Mouse (Mus musculus): ENCODE results near the gene Higd1c.
"Not testable (repeated sequence)": the region's sequence is repeated elsewhere in the genome, so short reads cannot be mapped to it uniquely, and the experiment has no call there.

The Higd1c gene

GRCm38 (mm10) chr15:100413306-100413705 lies 49.0 kb downstream of the Higd1c start:
- DNase-seq = no peak

DNA sequence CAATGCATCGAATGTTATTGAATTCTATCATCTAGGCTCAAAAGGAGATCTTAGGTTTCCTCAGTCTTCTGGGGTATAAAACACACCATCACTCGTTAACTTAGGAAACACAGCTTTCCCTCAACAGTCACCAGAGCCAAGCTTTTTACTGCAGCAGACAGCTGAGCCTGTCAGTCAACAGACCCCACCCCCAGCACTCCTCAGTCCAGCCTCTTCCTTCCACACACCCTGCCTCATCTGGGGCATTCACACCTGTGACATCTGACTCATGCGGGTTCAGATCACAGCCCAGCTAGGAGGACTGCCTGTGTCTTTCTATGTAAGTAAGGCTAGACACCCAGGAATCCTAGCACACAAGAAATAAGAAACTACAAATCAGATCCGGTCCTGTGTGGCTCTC lies 49.7 kb downstream of the Higd1c start:
- peak; percentile 61 to 74 for DNase-seq

GRCm38 (mm10) chr15:100414942-100415341 lies 50.6 kb downstream of the Higd1c start:
- no peak for DNase-seq

DNA sequence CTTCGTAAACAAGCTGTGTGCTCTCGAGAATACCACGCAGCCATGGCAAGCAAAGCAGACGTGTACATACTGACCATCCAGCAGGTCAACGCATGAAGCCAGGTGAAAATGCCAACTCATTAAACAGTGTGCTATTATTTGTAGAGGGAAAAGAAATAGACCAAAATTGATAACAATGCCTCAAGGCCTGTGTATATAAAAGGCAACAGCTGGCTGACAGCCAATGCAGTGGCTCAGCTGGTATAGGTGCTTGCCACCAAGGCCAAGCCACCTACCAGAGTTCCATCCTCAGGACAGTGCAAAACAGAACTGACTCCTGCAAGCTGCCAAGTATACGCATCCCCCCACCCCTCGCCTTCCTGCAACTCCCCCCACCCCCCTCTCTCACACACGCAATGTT lies 51.3 kb downstream of the Higd1c start:
- DNase-seq = no peak

GRCm38 (mm10) chr15:100417854-100418450 lies 53.6 kb downstream of the Higd1c start:
- DNase-seq = no peak

DNA sequence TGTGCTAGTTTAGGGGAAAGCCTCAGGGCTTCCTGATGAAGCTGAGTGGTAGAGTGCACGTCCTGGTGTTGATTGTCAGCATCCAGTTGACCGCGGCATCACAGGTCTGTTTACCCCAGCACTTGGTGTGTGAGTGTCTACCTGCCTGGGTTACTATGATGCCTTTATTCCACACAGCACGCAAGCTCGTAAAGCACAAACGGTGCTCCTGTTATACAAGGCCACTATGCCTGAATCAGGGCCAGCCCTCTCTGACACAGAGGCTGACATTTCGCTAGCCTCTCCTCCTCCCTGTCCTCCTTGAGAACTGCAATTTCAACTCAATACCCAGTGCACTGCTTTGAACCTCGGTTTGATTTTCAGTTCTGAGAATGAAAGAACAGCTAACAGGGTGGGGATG lies 55.0 kb downstream of the Higd1c start:
- no peak for DNase-seq

DNA sequence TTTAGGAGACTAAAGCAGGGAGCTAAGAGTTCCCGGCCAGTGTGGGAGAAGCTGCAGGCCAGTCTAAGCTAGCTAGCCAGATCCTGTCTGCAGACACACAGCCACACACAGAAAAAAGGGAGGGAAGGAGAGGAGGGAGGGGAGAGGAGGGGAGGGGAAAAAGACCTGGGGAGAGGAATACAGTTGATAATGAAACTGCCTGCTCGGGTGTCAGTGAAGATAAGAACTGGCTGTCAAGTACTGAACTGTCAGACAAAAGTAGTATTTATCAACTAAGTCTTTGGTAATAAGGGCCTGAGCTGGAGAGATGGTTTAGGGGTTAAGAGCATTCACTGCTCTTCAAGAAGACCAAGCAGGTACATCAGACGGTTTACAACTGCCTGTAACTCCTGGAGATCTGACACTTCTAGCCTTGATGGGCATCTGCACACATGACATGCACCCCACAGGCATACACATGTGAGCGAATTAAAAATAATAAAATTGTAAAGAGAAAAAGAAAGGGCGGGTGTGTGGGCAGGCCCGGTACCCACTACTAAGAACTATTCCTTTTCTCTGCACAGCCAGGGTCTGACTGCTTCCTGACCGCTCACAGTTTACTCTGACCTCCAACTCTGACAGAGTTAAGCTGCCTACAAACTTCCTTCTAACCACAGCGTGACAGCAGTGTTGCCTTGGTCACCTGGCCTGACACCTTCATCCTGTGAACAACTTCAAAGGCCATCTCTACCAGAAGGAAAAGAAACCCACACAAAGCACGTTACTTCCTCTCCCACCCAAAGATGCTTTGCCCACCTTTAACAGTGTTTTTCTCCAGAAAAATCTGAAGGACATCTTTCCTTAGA lies 55.8 kb downstream of the Higd1c start:
- DNase-seq = no peak

DNA sequence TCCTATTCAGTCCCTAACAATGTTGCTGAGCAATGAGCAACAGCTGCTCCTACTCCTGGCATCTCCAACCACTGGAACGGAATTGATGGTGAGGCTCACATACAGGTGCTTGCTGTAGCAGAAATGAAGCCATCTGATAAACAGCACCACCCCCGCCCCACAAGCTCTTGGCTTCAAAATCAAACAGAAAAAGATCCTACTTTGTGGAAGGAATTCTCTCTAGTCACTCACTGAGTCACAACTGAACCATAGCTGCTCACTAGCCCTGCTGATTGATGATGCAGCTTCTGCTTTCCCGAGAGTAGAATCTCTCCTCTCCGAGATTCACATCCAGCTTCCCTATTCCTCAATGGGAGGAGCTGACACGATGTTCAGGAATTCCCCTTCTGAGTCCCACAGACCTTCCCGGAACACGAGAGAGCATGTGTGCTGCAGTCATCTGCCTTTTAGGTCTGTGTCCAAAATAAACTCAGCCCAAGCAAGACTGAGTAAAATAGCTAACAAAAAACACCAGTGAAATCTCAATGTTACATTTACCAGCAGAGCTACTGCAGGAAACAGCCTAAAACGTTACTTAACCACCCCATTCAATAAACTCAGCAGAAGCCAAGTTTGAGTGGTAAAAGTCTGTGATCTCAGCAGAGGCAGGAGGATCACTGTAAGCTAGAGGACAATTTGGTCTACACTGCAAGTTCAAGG lies 56.9 kb downstream of the Higd1c start:
- DNase-seq = no peak

- DNase-seq = not testable (repeated sequence)
Measured at GRCm38 (mm10) chr15:100421758-100422197, 57.4 kb downstream of the Higd1c start, which contains the start of gene Gm5475. Gm5475 (plus strand) TSS chr15:100422147.

DNA sequence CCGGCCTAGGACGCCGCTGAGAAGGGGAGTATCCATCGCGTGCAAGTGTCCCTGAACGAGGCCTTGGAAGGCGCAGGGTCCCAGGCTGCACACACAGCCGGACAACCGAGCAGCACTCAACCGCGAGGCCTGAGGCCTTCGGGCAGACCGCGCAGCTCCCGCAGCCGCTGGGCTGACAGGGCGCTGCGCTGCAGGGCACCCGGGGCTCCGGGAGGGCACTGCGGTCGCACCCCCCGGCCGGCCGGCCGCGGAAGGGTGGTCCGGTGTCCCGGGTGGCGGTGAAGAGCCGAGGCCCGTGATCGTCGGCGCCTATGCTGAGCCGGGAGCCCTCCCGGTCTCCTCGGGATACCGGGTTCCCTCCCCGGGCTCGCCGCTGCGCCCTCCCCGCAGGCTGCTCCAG lies 58.1 kb downstream of the Higd1c start:
- no peak for DNase-seq

DNA sequence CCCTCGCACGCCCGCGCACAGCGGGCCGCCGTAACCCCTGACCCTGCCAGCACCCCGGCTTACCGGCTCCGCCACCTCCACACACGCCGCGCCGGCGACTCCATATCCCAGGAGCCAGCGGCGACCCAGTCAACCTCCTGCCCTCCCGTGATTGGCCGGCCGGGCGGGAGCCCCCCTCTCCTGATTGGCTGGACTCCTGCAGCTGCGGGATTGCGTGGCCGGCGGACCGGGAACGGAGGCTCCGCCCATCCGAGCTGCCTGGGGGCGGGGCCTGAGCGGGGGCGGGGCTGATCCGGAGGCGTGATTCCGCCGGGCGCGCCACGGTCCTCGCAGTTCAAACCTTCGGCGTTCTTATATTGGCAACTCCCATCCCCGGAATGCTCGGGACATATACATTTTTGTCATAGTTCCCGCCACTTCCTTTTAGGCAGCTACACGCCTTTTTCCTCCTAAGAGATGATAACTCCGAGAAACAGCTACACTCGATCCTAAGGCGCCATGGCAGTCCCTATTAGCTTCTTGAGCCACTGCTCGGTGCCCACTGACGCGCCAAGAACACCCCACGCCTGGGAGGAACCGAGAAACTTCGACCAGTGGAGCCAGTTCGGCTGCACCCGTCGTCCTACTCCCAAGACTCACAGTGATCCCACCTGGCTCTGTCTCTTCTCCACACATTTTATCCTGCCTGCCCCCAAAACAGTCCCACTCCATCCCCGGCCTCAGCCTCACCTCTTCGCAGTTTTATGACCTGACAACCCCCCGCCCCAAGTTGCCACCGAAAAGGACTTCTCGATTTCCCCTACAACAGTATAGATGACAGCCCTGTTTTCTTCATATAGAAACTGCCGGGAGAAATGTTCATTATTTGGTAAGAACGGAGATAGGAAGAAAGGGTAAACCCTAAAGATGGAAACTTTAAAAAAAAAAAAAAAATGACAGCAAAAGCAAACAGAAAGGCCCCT lies 58.8 kb downstream of the Higd1c start:
- peak; percentile 93 to 94 for DNase-seq

GRCm38 (mm10) chr15:100423916-100424315 lies 59.6 kb downstream of the Higd1c start:
- no peak for DNase-seq

GRCm38 (mm10) chr15:100424396-100425122 lies 60.2 kb downstream of the Higd1c start, which contains the start of gene Slc11a2:
Slc11a2 (minus strand) TSS chr15:100425072.
- DNase-seq = no peak

DNA sequence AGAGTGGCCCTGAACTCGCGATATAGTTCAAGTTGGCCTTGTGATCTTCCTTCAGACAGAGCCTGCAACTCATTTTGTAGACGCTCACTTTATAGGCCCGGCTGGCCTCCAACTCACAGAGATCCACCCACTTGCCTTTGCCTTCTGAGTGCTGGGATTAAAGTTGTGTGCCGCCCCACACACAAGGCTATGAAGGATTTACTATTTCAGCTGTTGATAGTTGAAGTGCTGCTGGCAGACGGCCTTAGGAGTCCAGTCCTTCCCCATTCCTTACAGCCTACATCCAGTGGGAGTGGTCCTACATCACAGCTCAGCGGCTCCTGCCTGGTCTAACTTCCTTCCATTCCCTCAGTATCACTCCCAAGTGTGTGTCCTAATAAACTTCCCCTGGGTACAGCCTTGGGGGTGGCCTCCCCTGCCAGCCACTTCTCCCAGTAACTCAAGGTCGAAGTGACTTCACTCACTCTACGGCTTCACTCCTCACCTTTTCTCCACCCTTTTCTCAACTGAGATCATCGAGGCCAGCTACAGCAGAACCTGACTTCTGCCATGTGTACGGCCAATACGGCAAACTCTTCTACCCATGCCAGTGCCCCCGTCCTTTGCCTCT lies 64.1 kb downstream of the Higd1c start:
- no peak for DNase-seq

GRCm38 (mm10) chr15:100429959-100430565 lies 65.7 kb downstream of the Higd1c start:
- no peak for DNase-seq

DNA sequence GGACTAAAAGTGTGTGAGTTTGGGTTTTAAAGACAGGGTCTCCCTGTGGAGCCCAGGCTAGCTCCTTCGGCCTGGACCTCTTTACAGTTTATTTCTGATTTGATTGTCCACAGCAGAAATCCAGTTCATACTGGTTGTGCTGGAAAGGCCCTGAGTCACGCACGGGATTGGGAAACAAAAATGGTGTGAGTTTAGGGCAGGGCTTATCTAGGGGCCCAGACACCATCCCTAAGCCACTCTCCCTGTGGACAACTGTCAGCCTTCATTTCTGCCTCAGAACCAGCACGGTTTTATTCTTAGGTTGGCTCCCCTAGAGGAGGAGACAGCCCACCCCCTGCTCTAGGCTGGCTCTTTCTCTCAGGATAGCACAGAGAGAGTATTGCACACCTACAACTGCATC lies 68.9 kb downstream of the Higd1c start:
- DNase-seq = no peak
